Mouse (Mus musculus) natural killer cell, adult 2 months (primary cell): ENCODE measurements around the gene Aldob.
A peak's percentile ranks its signal among the peaks of the same experiment; 100 is the strongest.
"Not testable (repeated sequence)": the region's sequence is repeated elsewhere in the genome, so short reads cannot be mapped to it uniquely, and the experiment has no call there.

Source experiments
- DNase-seq, 2 experiments: peaks; one replicate each; pipeline ENCODE4 v3.0.0; 2022; ENCODE audit warnings: low spot score in 2 of 2

The Aldob gene

DNA sequence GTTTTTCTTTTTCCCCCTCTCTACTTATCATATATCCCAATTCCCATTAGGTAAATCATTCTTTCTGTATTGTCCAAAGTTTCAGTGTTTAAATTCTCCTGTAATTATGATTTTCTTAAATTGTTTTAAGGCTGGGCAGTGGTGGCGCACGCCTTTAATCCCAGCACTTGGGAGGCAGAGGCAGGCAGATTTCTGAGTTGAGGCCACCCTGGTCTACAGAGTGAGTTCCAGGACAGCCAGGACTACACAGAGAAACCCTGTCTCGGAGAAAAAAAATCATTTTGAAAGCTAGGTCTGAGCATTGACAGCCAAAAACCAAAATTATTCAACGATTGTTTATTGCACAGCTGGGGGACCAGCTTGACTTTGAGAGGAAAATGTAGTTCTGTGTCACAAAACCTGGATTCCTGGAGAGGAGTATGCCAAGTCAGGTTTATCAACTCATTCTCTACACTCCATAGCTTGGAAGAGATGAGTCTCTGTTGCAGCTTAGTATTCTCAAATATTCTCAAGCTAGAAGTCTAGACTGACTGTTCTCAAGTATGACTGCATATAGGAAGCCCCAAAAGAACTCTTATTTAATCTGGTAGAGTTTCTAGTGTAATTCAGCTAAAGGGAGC, 13.6 kb downstream of the Aldob start:
- DNase-seq, result no peak

DNA sequence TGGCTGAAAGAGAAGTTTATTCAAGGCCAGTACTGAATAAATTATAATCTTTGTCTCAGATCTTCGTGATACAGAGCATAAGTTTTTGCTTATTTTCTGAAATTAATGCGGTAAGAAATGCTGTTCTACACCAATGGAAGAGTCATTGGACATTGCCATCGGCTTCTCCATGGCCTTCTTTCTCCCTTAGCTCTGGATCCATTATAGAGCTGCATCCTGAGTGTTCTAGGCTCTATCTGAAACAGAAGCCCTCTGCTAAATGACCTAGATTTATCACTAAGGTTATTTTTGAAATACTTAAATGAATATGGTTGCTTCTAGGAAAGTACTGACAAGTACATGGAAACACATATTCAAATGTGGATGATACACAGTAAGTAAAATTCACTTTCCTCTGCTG, 14.3 kb downstream of the Aldob start:
- DNase-seq, result no peak

DNA sequence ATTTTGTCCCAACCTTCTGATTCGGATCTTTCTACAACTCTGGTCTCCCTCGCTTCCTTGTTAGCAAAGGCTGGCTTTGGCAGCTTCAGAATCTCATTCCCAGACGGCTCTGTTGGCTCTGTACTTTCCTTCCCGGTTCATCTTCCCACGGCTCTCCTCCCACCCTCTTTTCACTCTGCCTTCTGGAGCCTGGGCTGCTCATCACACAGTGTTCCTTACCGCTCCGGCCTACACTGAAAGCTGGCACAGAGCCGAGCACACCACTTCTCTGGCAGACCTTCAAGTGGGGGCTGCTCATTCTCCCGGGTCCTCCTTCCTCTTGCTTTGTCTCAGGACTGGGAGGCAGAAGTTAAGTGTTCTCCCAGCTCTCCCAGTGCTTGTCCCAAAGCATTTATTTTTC, 26.8 kb downstream of the Aldob start:
- no peak for DNase-seq

DNA sequence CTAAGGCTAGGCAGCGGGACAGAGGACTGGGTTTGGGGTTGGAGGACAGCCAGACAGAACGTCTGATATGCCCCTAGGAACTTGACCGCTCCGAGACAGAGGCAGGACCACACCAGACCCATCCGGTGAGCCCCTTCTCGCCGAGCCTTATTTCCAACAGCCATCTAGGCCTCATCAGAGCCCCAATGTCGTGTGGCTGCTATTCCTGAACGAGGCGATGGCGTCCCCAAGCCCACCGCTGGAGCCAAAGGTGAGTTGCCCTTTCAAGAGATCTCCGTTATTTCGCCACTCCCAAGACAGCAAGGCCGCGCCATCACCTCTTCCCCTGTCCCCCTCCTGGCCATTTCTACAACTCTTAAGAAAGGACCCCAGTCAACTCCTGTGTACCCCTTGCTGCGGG, 28.0 kb downstream of the Aldob start:
- no peak for DNase-seq

DNA sequence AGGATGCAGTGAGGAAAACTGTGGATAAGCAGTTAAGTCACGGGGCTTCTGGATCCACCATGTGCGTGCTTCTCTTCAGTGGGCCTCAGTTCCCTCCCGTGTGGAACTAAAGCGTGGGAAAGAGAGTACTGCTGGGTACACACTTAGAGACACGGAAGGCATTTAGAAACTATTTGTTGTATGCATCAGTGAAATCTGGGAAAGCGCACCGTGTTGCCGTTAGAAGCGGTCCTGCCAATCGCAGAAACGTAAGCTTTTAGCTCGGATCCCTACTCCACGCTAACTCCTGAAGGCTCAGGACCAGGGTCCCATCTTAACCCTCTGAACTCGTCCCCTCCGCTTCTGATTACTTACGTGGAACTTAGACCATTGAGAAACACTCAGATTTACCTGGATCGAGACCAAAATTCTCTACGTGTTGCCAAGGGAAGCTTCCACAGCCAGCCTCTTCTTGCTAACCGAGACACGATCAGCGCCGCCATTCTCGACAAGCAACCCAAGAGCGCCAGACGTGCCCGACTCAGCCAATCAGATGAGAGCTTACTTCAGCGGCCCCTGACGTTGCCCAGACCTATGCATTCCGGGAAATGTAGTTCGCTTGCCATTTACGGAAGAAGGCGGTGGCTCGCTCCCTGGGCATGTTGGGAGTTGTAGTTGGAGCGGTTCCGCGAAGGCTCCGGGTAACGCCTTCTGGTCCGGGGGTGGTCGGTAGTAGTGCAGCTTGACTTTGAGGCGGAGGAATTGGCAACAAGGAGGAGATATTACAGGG, 28.6 kb downstream of the Aldob start, which contains the start of the genes Mrpl50 and Zfp189:
TSS of gene Mrpl50 (minus strand) at position 522 of the 769 bp plus-strand sequence.
TSS of gene Zfp189 (plus strand) at position 605 of the 769 bp plus-strand sequence.
- DNase-seq, result peak; percentile 89 to 90

DNA sequence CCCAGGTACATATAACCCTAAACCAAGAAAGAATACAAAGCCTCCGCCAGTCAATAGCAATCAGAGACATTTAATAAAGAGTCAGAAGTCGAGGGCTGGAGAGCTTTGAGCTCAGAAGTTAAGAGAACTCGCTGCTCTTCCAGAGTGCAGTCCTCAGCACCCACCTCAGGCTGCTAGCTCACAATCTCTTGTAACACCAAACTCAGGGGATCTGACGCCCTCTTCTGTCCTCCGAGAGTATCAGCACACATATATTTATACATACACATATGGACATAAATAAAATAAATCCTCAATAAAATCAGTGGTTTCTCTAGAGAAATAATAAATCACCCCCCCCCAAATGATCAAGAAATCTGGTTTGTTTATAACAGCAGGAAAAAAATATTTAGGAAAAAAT, 29.9 kb downstream of the Aldob start:
- DNase-seq, result no peak

DNA sequence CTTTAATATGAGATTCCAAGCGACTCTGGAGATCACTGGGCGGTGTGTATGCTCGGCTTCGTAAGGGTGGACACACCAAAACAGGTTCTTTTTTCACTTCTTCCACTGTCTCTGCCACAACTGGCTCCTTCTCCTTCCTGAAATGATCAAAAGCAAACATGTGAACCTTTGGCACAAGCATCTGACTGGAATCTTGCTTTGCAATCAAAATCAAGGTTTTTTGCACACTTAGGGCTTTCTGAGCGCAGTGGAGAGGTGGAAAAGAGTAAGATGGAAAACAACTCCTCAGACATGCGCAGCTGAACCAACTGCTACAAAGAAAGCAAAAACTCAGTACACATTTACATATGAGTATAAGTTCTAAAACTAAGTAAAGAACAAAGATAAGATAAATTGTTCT, 34.9 kb downstream of the Aldob start:
- no peak for DNase-seq

DNA sequence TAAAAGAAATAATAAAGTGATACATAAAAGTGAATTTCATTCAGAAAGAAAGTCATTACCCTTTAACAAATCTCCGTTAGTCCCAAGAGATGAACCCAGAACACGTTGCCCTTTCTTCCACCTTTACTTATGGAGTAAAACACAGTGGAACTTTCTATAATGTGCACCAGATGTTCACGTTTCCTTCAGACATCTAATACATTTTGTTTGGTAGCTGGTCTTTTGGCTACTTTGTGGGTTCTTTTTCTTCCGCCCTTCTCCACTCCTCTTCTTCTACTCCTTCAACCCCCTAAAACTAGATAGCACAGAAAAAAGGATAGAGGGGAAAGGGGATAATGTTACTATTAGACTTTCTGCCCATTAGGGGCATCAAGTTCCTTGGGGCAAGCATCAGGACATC, 36.7 kb downstream of the Aldob start:
- DNase-seq, result no peak

DNA sequence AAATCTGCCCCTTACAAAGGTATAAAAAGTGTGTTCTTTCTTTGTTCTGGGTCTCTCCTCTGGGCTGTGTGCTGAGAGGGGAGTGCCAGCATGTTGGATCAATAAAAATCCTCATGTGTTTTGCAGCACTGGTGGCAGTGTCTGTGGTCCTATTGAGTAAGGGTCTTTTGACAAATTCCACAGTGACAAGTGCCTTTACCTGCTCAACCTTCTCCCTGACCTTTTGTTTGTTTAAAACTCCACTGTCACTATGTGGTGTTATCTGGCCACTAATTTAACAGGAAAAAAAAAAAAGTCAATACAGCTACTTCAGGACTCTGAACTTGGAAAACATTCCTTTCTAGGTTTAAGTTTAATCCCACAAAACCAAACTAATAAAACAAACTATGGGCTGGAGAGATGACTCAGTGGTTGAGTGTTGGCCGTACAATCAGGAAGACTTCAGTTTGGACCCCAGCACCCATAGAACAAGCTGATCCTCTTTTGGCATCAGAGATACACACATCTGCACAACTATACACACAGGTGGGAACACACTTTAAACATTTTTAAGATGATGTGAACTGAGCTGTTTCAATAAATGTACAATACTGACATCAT, 39.0 kb downstream of the Aldob start:
- not testable (repeated sequence) for DNase-seq

DNA sequence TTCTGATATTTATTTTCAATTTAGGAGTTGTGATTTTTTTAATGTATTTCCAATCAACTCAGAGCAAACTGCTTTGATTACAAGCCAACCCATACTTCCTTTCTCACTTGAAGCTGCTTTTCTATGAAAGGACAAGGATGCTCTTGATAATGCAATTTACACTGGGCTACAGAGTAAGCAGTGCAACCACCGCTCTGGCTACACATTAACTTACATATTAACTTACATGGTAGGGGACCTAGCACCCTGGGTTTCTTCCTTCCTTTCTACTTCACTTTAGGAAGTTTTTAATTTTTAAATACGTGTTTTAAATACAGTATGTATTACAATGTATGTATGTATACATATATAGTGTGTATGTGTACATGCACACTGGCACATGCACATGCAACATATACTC, 40.2 kb downstream of the Aldob start:
- no peak for DNase-seq

DNA sequence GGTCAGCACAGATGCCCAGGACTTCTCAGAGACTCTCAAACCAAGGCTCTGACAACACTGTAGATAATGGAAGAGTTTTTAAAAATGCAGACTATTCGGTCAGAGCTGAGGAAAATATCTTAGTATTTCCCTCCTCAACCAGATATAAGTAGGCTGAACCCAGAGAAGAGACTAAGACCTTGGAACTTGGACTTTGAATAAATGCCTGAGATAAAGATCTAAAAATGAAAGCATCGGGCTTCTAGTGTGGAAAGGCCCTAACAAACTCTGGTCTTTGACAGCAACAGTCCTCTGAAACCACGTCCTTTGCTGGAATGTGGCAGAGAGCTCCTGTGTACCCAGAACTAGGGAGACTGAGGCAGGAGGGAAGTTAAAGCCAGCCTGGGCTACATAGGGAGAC, 43.0 kb downstream of the Aldob start, which contains the start of gene Baat:
TSS of gene Baat (minus strand) at position 172 of the 400 bp plus-strand sequence.
- DNase-seq, result no peak

DNA sequence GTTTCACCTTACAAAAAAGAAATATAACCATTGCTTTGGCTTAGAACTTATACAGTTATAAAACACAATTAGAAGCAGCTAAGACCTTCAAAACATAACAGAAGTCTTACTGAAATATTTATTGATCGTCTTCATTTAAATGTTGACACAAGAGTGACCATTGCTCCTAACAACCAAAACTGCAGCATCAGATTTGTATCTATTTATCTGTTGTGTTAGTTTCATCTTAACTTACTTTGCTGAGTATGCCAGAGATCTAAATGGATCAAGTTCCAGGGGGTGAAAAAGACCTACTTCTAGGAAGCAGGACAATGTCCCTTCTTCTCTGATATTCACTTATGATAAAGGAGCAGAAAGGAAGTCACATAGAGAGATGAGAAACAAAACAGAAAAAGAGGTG, 45.8 kb downstream of the Aldob start:
- DNase-seq, result no peak
